Mouse (Mus musculus) T-helper 1 cell (primary cell): ENCODE data around the gene Hmcn1.

Experiments used
- in situ Hi-C: fragments of 300-600 bp; cut with MboI, MseI; formaldehyde crosslinking; loops from one replicate; pipeline ENCODE4 v1.15.1; 2025; ENCODE audit warnings: high pct_unique_total_duplicates

The Hmcn1 gene

DNA sequence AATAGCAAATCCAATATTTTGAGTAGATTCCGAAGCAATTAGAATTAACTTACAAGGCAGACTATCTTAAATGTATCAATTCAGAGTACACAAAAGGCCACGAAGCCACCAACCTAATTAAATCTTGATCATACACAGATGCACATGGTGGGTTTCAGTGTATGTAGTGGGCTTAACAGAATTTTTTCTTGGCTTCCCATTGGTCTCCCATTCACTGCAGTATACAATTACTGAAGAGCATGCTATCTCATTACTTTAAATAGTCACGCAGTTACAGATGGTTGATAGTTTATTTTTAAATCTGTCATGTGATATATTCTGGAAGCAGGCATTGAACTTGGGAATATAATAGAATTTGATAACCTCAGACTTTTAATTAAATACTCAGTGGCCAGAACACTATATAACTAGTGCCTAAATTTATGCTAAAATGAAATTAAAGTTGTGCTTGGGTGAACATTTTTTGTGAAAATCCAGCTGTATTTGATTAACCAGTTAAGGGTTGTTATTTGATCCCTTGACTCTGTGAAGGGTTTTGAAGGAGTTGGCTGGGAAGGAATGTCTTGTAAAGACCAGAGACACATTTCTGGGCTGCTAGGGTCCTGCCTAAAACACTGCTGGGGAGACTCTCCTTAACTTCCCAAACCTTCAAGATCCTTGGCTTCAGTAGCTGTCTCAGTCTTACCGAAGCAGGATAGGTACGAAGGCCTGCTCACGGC is 455.7 kb downstream of the Hmcn1 start:
- in situ Hi-C loops = no loop called here

DNA sequence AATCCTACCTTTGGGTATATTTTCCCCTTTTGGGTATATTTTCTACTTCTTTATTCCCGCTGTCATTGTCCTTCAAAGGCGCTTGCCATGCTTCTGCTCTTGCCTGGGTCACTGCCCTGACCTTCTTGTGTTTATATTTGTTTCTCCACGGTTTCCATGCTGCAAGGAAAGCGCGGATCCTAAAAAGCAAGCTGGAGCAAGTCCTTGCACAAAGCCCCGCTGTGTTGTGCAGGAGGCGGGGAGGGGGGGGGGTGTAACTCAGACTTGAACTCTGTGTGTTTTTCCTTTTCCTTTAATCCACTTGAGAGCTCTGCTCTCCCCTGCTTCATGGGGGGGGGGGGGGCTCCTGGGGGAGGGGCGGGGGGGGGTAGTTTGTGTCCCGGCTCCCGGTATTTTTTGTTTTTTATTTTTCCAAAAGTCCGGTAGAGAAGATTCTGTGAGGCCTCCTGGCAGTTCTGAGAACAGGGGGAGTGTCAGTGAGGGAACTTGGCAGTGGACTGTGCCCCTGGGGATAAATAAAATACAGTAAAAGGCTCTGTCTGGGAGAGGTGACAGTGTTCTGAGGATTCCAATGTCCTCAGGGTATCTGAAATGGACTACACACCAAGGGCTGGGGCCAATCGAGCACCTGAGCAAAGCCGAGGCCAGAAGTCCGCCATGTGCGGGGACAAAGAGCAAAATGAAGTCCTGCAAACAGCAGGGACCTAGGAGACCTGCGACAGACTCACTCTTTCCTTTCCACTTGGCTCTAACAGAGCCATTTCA is 457.3 kb downstream of the Hmcn1 start:
- in situ Hi-C loops = no loop called here

DNA sequence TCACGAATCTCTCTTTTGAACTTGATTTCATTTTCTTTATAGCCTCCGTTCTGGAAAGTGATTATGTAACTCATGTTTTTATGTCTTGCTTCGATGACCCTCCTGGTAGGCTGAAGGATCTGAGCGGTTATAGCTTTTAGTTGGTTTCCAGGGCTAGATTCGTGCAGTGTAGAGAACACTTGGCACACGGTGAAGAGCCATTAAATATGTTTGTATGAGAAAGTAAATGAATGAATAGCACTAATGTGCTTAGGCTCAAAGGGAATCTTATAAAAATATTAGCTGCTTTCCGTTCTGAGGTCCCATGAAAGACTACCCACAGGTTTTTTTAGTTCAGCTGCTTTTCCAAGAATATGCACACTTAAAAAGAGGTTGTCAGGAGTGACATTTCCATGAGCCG is 458.6 kb downstream of the Hmcn1 start:
- in situ Hi-C loops = no loop called here

DNA sequence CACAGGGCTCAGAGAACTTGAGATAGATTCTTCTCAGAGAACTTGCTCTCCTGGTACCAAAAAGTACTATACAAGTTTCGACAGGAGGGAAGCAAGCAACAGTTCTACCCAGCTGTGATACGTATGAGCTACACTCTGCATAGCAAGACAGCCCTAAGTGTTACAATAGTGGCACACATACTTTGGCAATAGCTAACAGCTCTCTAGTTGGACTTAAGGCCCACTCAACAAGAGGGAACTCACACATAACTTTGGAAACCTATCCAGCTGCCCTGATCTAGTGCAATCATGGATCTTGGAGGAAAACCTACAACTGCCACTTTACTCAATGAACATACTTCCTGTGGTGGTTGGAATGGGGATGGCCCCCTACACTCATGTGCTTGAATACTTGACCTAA is 480.2 kb downstream of the Hmcn1 start:
- in situ Hi-C loops = no loop called here
